Mouse (Mus musculus) bone marrow, adult 2 months (tissue): ENCODE data around the gene Slc18b1. TPM values are rescaled to one million over a fixed set of nuclear protein-coding genes. Genes with fewer than 3 reads are reported as not detected.
"Not testable (repeated sequence)": the region's sequence is repeated elsewhere in the genome, so short reads cannot be mapped to it uniquely, and the experiment has no call there.

Experiments used
- H3K27ac ChIP-seq: fragments of 200-500 bp; 2 replicates; pipeline ENCODE4 v1.5.1; 2012; ENCODE audit warnings: low read depth, mild to moderate bottlenecking, control low read depth, inconsistent platforms, low read length; ENCODE audit not compliant: control insufficient read depth, poor library complexity, insufficient read depth
- H3K4me1 ChIP-seq: fragments of 200-500 bp; 2 replicates; pipeline ENCODE4 v1.6.1; 2011; ENCODE audit warnings: low read length; ENCODE audit not compliant: control insufficient read depth, insufficient read depth
- H3K4me3 ChIP-seq: fragments of 200-500 bp; replicated peaks from 2 replicates; pipeline ENCODE3; 2011; ENCODE audit warnings: mild to moderate bottlenecking, low read depth, low read length, control low read depth; ENCODE audit not compliant: control insufficient read depth
- CTCF ChIP-seq: fragments of 200-500 bp; IDR thresholded peaks from 2 replicates; pipeline ENCODE4 v1.5.1; 2011; ENCODE audit warnings: low read length, control low read depth; ENCODE audit not compliant: control insufficient read depth, insufficient read depth
- POLR2A ChIP-seq: fragments of 200-500 bp; IDR thresholded peaks from 2 replicates; pipeline ENCODE4 v1.6.1; 2011; ENCODE audit warnings: low read depth, mild to moderate bottlenecking, control low read depth, low read length, borderline replicate concordance; ENCODE audit not compliant: control insufficient read depth
- WGBS: fragments of 180-500 bp; shearing (Covaris S2); methylation state at CpG from one replicate; pipeline ENCODE4 v1.1.7; 2018; 5-methylcytosine and 5-hydroxymethylcytosine counted together
- polyA plus RNA-seq: library from polyadenylated mRNA; stranded (reverse); fragments of >200 nt; gene quantifications from 2 replicates; pipeline ENCODE4 v1.2.4, GENCODE M21; 2011; ENCODE audit warnings: low replicate concordance; ENCODE audit not compliant: missing spikeins, insufficient read depth, insufficient read length

Slc18b1 gene
- polyA plus RNA-seq, 1 experiment: not detected

GRCm38 (mm10) chr10:23784121-23784520 is 12.7 kb upstream of the Slc18b1 start:
- H3K4me1 ChIP-seq: no peaks in the 10 kb centered on the region; the same call in 1 of the 2 replicates
- no peak overlapping the region for H3K4me3 ChIP-seq
- H3K27ac ChIP-seq: no peak overlapping the region

DNA sequence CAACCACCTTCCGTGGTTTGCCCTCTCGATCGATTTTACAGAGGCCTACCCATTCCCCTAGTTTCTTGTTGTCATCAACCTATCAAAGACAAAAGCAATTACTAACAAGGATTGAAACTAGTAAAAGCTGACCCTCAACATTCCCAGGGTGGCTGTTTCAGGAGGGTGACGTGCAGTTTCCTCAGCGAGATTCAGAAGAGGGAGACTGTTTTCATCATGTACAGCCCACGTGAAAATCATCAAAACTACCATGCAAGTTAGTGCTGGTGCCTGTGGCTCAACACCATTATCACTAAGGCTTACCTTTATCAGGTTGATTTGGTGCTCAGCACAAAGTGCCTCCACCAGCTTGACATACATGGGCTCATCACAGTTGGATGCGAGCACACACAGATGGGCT is 11.2 kb upstream of the Slc18b1 start:
- not testable (repeated sequence) for H3K27ac ChIP-seq, H3K4me1 ChIP-seq
- 35% methylated on average over 7 of the region's 7 CpGs for WGBS
- H3K4me3 ChIP-seq: peak overlapping the region; percentile 29

More at GRCm38 (mm10) chr10:23784121-23784520, 12.7 kb upstream of the Slc18b1 start:
- TF ChIP-seq POLR2A: no peak
- TF ChIP-seq CTCF: no peak
- 80% methylated on average over 2 of the region's 2 CpGs for WGBS

GRCm38 (mm10) chr10:23786040-23786439 is 10.7 kb upstream of the Slc18b1 start:
- peak overlapping the region; percentile 85 for H3K4me3 ChIP-seq
- no peaks in the 10 kb centered on the region; the same call in 1 of the 2 replicates for H3K4me1 ChIP-seq
- 4% methylated on average over 4 of the region's 4 CpGs for whole genome bisulfite sequencing
- no peak for TF ChIP-seq POLR2A
- TF ChIP-seq CTCF: no peak
- H3K27ac ChIP-seq: no peak overlapping the region

GRCm38 (mm10) chr10:23786631-23787038 is 10.2 kb upstream of the Slc18b1 start:
- not testable (repeated sequence) for H3K4me1 ChIP-seq
- peak overlapping the region; percentile 85 for H3K4me3 ChIP-seq
- H3K27ac ChIP-seq: peak overlapping the region; percentile 27
- under 1% methylated on average over 23 of the region's 23 CpGs for whole genome bisulfite sequencing

DNA sequence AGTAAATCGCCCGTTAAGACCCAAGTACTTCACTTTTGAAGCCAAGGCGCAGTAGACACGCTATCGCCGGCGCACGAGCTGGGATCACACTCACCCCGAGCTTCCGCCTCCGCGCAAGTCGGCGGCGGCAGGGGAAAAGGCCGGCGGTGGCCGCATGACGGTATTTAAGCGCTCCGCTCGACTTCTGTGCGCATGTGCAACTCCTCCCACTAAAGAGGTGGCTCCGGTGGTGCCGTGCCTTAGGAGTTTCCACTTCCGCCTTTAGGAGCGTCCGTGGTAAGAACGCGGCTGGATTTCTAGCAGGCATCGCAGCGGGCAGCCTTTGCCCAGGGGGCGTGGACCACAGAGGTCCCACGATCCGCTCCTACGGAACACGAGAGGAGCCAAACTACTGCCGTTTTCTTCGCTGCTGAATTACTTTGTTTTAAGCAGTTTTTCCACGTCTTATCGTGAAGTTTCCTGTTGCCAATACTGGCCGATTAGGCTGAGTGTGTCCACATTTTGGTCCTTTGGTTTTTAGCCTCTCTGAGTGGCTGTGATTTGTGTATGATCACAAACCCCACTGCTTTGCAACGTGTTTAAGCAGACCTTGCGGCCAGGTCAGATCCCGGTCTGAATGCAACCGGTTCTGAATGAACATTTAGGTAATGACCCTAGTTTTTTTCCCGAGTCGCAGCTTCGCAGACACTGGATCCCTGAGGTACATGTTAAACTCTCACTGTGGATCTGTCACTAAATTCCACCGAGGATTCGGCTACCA is 9.5 kb upstream of the Slc18b1 start, which contains the start of gene Rps12:
TSS of gene Rps12 (minus strand) at position 214 of the 760 bp plus-strand sequence.
- H3K4me3 ChIP-seq: peak within 1 kb of the TSS; percentile 85
- no peaks in the 10 kb centered on the region; the same call in 1 of the 2 replicates for H3K4me1 ChIP-seq
- H3K27ac ChIP-seq: peak within 1 kb of the TSS; percentile 27
- no peak for TF ChIP-seq CTCF
- TF ChIP-seq POLR2A: peak; percentile 96
- under 1% methylated on average over 51 of the region's 51 CpGs for WGBS

- WGBS: 2% methylated on average over 8 of the region's 8 CpGs
- TF ChIP-seq CTCF: no peak
- no peak for TF ChIP-seq POLR2A
- H3K4me3 ChIP-seq: peak overlapping the region; percentile 72
- H3K27ac ChIP-seq: no peak overlapping the region; the same call in 1 of the 2 replicates
- no peaks in the 10 kb centered on the region; the same call in 1 of the 2 replicates for H3K4me1 ChIP-seq
Measured at GRCm38 (mm10) chr10:23788056-23788600, 8.7 kb upstream of the Slc18b1 start.

- 76% methylated on average over 9 of the region's 9 CpGs for WGBS
Measured at GRCm38 (mm10) chr10:23795871-23796520, 790 bp upstream of the Slc18b1 start.

DNA sequence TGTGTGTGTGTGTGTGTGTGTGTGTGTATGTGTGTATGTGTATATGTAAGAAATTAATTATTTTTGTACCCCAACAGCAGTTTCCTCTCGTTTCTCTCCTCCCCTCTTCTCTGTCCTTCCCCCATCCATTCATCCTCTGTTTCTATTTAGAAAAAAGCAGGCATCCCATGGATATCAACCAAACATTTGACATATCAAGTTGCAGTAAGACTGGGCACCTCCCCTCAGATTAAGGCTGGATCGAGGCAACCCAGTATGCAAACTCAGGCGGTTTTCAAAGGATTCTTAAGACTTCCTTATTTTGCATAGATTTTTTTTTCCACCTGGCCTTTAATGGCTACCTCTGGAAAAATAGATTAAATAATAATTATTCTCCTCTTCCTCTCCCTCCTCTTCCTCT is 820 bp downstream of the Slc18b1 start:
- H3K27ac ChIP-seq: no peak overlapping the region
- no peak overlapping the region for H3K4me3 ChIP-seq
- 26% methylated on average over 3 of the region's 3 CpGs for WGBS
- TF ChIP-seq CTCF (no peak), POLR2A (no peak)
- no peaks in the 10 kb centered on the region; the same call in 1 of the 2 replicates for H3K4me1 ChIP-seq

More at GRCm38 (mm10) chr10:23795871-23796520, 790 bp upstream of the Slc18b1 start:
- H3K4me1 ChIP-seq: no peaks in the 10 kb centered on the region; the same call in 1 of the 2 replicates
- no peak overlapping the region for H3K27ac ChIP-seq
- TF ChIP-seq CTCF (no peak), POLR2A (no peak)
- no peak overlapping the region for H3K4me3 ChIP-seq

- no peak for TF ChIP-seq CTCF
- no peak for TF ChIP-seq POLR2A
- WGBS: 88% methylated on average over 1 of the region's 1 CpGs
- Histone ChIP-seq H3K4me1 (no peaks in the 10 kb centered on the region; the same call in 1 of the 2 replicates), H3K27ac (no peak overlapping the region), H3K4me3 (no peak overlapping the region)
Measured at GRCm38 (mm10) chr10:23798142-23798541, 1.4 kb downstream of the Slc18b1 start.
